Mouse (Mus musculus): ENCODE data around the gene Slc34a1.
"Not testable (repeated sequence)": the region's sequence is repeated elsewhere in the genome, so short reads cannot be mapped to it uniquely, and the experiment has no call there.

Slc34a1 gene

GRCm38 (mm10) chr13:55404853-55405782 is 7.1 kb downstream of the Slc34a1 start:
- peak; percentile 81 to 86 for DNase-seq

DNA sequence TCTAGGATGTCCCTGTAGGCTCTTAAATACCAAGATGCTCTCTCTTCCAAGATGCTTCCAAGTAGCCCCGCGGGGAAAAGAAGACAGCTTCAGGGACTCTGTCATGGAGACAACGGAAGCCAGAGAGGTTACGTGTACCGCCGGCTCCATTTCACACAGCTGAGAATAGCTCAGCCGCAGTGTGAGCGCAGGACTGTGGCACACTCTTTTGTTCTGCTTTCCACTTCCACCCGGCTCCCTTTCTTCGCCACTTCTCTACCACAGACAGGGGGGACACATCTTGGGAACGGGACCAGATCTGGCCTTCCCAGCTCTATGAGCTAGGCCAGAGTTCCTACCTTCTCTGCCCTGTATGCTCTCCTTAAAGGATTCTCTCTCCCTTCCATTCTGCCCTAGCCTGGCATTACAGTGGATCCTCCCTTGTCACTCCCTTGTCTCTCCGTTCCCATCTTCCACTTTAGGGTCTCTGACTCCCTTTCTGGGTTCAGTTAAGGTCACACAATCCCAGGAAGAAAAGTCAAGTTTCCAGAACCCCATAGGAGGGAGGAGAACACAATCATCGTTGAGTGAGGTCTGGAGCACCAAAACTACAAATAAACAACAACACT is 7.9 kb downstream of the Slc34a1 start:
- DNase-seq = no peak

DNA sequence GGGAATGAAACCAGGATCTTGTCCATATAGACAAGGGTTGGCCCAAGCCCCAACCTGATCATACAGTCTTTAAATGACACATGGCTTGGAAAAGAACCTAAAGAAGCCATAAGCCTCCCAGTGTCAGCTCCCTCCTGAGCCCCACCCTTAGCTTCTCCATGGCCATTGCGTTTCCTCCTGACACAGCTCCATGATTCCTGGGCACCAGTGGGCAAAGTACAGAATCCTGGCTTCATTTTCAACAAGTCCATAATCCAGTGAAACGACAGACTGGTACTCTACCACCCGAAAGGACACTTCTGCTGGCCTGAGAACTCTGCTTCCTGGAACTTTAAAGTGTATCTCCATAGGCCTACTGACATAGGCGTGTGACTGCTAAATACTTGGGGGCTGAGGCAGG is 9.4 kb downstream of the Slc34a1 start:
- no peak for DNase-seq

GRCm38 (mm10) chr13:55408546-55409120 is 10.6 kb downstream of the Slc34a1 start:
- no peak for DNase-seq

- no peak for DNase-seq
These were observed 13.8 kb downstream of the Slc34a1 start for GRCm38 (mm10) chr13:55411826-55412225.

GRCm38 (mm10) chr13:55412643-55413307 is 14.8 kb downstream of the Slc34a1 start:
- DNase-seq = no peak

- no peak for DNase-seq
These were observed 15.3 kb downstream of the Slc34a1 start for GRCm38 (mm10) chr13:55413333-55413732.

DNA sequence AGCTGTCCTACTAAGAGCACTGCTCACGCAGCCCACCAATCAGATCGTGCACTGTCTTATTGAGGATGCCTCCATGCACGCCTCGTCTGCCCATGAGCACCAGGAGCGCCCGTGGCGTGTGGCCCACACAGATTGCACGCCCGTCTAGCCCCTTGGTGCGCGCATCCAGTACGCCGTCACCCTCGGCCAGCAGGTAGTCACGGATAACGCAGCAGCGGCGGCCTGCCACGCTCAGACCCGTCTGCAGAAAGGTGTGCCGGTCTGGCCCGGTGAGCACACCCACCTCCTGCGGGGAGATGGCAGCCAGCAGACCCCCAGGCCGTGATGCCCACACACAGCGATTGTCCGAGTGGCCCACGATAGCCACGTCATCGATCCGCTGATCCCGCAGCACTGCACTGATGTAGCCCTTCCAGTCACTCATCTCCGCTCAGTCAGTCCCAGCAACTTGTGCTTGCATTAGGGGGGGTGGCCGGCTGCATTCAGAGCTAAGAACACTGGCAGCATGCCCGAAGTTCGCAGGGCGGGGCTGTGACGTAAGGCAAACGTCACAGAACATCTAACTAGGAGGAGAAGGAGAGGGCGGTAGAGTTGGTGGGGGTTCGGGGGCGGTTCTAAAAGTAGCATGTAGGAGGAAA is 16.9 kb downstream of the Slc34a1 start, which contains the start of gene Pfn3:
Pfn3 (minus strand) TSS at position 490 of the 638 bp plus-strand sequence.
- DNase-seq = peak; percentile 32 to 49

GRCm38 (mm10) chr13:55418004-55418403 is 20.0 kb downstream of the Slc34a1 start:
- DNase-seq = peak; percentile 90 to 93

- no peak for DNase-seq
These were observed 21.2 kb downstream of the Slc34a1 start for GRCm38 (mm10) chr13:55419142-55419541.

- DNase-seq = no peak
These were observed 22.3 kb downstream of the Slc34a1 start for GRCm38 (mm10) chr13:55420018-55420932.

GRCm38 (mm10) chr13:55420933-55421800 is 23.2 kb downstream of the Slc34a1 start:
- peak; percentile 69 to 78 for DNase-seq

- no peak for DNase-seq
These were observed 28.6 kb downstream of the Slc34a1 start, which contains the start of gene F12 for GRCm38 (mm10) chr13:55426613-55427012. Gene F12 (minus strand): TSS chr13:55426793.

GRCm38 (mm10) chr13:55429226-55429888 is 31.4 kb downstream of the Slc34a1 start:
- DNase-seq = no peak

- no peak for DNase-seq
These were observed 32.6 kb downstream of the Slc34a1 start for GRCm38 (mm10) chr13:55430566-55430965.

- DNase-seq = no peak
These were observed 34.1 kb downstream of the Slc34a1 start for GRCm38 (mm10) chr13:55431889-55432685.

- not testable (repeated sequence) for DNase-seq
These were observed 39.2 kb downstream of the Slc34a1 start for GRCm38 (mm10) chr13:55437111-55437629.

DNA sequence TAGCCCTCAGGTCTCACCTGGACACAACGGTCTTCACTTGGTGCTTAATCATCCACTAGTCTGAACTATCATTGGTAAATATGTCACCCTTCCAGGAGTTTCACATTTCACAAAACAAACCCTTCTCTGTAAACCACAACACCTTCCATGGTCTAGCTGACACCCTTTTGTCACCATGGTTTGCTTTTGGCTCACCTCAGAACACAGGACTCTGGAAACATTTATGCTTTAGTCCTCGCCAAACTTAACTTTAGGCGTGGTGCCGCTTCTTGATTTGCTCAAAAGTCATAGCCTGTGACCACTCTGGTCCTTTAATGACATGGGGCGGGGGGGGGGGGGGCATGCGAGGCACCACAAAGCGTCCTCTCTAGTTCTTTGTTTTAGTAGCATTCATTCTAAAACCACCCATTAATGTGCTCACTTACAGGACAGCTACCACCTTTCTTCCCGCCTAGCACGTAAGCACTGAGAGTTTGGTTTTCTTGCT is 45.9 kb downstream of the Slc34a1 start:
- no peak for DNase-seq
